Mouse (Mus musculus) ES-CJ7 (cell line): ENCODE measurements around the gene Afap1.

Experiments
- DNase-seq: peaks from one replicate; pipeline ENCODE4 v3.0.0; 2011; ENCODE audit warnings: low read depth, low spot score

Afap1 gene

DNA sequence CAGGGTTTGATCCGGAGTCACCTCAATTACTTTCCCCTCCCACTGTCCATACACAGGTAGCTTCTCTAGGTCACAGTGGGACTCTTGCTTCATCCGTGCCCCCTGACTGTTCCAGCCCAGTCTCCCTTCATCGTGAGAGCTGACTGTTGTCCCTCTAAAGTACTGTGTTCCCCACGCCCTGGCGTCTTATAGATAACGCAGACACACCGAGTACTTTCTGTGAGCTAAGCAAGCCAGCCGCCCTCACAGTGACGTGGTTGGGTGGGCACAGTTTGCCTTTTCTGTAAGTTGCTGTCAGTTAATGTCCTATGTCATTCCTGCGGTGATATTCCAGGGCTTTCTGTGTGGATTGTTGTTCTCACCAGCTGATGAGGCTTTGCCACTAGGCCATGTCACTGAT, 39.9 kb downstream of the Afap1 start:
- no peak for DNase-seq

DNA sequence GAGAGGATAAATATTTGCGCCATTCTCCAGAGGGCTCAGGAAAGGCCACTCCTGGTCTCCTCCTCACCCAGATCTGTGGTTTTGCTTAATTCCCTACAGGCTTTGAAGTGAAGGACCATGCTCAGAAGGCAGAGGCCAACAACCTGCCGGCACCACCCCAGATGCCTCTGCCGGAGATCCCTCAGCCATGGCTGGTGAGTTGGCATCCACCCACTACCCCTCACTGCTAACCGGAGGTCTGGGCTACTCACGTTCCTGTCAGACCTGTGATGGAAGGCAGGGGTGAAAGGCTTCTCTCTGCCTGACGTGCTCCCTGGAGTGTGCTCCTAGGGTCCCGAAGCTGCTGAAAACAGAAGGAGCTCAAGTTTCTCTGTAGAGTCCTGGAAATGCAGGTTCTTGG, 42.8 kb downstream of the Afap1 start:
- no peak for DNase-seq

DNA sequence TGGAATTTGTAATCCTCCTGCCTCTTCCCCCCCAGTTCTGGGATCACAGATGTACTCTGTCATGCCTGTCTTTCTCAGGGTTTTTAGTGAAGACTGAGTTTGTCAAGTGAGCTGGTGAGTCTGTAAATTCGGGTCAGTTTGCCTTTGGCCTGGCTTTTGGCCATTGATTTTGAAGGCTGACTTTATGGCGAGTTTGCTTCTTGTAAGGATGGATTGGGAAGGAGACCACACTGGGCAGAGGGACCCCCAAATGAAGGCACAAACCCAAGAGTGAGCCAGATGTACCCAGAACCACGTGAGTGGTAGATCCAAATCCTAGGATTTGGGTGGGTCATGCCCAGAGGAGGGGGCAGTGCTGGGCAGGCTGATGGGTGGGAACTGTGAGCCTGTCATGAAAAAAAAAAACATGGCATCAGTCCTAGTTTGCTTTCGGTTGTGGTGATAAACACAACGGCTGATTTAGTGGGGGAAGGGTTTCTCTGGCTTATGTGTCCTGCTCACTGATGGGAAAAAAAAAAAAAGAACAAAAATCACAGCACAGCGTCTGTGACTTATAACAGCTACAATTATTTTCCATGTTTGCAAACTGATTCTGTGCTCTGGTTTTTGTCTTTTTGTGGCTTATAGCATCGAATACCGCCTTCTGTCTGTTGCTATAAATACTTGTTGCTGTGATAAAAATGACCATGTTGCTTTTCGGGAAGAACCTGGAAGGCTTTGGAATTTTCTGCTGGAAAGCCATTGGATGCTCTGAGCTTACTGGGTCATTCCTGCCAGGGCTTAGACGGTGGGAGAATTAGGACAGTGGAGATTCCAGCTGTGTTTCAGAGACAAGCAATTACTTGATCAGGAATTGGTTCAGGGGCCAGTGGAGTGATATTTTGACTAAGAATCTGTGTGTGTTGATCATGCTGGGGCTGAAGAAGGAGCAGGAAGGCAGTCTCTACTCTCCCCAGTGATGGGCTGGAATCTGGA, 45.4 kb downstream of the Afap1 start:
- no peak for DNase-seq

DNA sequence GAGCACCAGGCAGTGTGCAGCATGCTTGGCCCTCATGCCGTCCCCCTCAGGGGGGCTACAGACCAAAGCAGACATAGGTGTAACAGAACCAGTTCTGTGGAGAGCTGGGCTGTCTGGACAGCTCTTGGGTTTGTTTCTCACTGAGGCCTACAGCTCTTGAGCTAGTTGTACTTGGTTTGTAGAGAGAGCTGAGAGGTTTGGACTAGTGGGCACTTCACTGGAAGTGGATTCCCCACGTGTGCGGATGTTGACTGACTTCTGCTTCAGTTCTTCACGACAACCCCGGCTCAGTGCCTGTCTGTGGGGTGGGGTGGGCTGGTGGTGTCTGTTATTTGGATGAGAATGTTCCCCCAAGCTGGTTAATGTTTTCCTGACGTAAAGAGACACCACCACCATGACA, 46.8 kb downstream of the Afap1 start:
- DNase-seq: no peak

DNA sequence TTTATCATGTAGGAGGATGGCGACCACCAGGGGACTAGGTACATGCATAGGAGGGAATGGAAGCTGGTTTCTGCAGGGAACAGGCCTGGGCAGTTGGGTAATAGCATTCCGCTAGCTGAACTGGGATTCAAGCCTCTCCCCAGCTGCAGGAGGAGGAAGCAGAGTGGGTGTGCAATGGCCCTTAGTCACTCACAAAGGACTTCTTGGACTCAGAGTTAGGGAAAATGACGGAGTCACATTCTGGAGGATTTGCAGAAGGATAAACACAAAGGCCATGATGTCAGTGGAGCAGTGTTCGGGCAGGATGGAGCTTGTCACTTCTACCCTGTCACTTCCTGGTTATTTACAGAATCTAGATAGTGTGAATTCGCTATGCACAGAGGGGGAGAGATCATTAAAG, 50.4 kb downstream of the Afap1 start:
- DNase-seq: no peak

DNA sequence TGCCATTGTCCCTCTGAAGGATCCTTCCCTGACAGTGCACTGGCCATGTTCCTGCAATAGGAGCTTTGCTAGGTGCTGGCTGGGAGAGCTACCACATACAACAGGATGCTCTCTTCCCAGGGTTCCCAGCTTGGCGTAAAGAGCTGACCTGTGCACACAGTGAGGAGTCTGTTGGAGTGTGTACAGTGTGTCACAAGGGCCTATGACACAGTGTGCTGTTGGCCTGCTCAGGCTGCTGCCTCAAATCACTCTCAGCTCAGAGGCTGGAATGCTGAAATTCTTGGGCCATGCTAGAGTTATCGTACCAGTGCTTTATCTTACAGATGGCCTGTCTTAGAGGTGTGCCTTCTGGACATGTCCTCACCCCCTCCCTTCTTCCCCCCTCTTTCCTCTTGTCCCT, 53.7 kb downstream of the Afap1 start:
- no peak for DNase-seq

- DNase-seq: no peak
These were observed 54.3 kb downstream of the Afap1 start for GRCm38 (mm10) chr5:35947427-35947826.

GRCm38 (mm10) chr5:35948225-35948975, 55.3 kb downstream of the Afap1 start:
- peak; percentile 71 for DNase-seq

- DNase-seq: no peak
These were observed 55.9 kb downstream of the Afap1 start for GRCm38 (mm10) chr5:35949061-35949460.

DNA sequence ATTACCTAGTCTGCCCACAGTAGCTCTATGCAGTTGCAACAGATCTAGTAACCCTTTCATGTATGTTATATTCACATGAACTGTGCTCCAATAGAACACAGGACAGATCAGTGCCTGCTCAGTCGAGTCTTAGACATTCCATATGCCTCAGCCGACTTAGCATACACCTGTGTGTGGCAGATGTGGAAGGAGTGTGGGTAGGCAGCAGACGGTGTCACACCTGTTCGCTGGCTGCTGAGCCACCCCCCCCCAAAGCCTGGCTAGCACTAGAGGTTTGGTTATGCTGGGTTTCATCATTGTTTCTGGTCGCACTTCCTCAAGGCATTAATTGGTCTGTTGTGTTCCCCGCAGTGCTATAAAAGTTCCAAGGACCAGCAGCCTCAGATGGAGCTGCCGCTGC, 57.4 kb downstream of the Afap1 start:
- DNase-seq: no peak

DNA sequence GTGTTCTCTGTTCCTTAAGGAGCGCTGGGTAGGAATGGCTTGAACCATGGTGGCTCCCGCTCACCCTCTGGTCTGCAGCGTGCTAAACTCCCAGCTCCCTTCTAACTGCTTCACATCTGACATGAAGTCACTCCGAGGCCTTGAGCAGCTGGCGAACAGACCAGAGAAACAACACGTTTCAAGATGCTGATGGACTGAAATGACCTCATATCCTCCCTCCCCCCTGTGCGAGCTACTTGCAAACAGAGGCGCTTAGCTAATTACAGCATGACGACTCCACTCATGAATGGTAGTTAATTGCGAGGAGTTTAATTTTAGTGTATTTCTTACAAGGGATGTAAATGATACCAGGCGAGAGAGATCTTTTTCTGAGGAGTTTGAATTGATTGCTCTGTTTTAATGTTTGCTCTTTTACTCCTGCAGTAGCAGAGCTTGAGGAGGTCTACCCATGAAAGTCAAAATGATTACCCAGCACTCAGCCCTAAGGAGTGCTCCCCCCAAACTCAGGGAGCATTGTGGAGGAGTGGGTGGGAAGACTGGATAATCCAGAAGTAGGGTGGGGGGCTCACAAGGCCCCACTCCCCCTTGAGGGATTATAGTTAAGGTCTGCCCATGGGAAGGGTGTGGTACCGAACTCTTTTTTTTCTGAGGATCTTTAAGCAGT, 61.1 kb downstream of the Afap1 start:
- DNase-seq: no peak

GRCm38 (mm10) chr5:35956268-35956667, 63.1 kb downstream of the Afap1 start:
- no peak for DNase-seq

DNA sequence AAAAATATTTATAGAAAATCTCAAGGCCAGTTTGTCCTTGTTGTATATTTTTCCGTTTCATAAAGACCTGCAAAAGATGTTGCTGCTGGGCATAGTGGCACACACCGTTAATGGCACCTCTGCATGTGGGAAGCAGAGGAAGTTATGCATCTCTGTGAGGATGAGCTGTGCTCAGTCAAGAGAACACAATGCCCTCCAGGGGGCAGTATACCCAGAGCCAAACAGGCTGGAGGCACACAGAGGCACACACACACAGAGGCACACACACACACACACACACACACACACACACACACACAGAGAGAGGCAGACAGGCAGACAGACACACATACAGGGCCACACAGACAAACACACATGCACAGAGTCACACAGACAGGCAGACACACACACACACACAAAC, 65.6 kb downstream of the Afap1 start:
- DNase-seq: peak; percentile 25

DNA sequence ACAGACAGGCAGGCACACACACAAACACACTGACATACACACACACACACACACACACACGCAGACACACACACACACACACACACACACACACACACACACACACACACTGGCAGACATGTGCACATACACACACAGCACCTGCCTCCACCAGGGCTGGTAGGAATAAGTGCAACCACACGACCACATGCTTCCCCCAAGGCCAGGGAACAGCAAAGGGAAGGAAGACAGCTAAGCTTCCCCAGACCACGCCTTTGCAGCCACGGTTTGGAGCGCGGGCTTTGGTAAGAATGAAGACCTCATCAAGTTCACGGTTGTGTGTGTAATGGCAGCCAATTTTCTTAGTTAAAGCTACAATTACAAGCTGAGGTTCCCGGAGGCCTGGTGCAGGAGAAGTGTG, 67.0 kb downstream of the Afap1 start:
- no peak for DNase-seq

DNA sequence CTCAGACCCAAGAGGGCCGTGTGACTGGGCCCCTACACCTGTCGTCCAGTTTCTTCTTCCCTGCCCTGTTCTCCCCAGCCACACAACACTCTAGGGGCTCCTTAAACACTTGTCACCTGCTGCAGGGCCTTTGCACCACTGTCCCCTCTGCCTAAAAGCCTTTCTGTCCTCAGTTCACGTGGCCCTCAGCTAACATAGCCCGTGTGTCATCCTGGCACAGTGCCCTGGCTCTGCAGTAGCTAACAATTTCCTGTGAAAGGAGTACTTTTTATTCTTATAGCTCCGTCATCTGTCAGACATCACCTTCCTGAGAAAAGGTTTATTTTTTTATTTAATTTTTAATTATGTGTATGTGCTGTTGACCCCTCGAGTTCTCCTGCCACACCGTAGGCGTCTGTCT, 68.2 kb downstream of the Afap1 start:
- no peak for DNase-seq

DNA sequence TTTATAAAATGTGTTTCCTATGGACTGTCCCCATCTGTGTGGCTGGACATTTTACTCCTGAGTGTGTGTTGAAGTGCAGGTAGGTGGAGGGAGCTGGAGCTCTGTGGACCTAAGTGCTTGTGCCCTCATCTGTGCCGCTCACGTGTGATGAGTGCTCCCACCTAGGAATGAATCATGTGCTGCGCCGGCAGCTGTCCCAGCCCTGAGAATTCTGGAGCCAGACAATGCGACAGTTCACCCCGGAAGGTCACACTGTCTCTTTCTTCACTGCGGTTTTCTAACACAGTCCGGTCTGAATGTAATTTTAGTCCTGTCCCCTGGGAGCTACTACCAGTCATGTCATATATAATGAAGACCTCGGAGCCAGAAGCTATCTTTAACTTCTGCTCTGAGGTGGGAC, 70.5 kb downstream of the Afap1 start:
- DNase-seq: no peak

DNA sequence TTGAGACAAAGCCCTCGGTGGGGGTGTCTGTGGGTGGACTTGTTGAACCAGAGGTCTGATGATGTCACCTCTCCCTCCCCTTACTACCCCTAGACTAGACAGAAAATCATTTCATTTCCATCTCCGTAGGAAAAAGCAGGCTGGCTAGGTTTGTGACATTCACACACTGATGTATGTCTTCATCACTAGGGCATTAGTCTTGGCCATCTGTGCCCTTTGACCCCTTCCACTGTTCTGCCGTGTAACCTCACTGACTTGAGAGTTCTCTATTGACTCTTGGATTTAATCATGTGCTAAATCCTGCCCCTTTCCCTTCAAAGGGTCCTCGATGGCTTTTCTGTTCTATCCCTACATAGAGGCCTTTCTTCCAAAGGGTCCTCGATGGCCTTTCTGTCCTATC, 71.9 kb downstream of the Afap1 start:
- no peak for DNase-seq

DNA sequence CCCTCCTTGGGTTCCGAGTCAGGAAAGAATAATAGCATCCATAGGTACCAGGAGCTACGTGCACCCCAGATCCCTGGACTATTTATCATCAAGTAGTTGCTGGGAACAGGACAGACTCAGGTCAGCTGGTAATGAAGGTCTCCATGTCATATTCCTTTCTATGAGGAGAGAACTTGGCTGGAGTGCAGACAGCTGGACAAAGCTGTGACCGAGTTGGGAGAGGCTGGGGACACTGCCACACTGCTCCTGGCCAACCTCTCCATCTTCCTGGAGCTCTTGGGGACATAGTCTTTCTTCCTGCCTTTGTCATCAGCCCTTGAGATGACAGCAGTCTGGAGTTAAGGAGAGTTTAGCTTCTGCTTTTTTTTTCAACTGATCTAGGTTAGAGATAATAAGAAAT, 76.7 kb downstream of the Afap1 start:
- no peak for DNase-seq

- DNase-seq: no peak
These were observed 77.4 kb downstream of the Afap1 start for GRCm38 (mm10) chr5:35970380-35971105.

DNA sequence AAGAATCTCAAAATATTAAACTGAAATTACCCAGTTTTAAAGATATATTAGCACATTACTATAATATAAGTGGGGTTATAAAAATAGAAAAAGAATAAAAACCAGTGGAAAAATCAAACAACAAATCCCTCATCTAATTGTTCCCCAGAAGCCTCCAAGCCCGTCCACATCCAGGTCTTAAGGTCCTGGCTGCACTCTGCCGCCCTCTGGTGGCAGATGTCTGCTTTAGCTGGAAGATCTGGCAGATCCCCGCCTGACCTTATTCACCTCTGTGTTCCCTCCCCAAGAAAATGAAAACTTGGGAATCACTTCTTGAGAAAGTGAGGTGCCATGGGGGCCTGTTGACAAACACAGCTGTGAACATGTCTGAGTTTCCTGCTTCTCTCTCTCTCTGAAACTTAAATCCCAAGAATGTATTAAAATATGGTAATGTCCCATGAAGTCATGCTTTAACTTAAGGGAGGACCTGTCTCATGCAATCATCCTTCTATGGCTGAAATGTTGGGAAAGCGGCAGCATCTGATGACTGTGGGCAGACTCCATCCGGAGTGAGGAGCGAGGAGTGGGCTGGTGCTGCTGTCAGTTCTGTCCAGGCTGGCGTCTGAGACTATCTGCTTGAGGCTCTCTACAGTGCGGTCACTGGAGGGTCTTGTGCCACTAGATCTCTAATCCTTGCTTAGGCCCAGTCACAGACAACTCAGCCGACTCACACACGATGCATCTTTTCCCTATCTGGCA, 78.9 kb downstream of the Afap1 start:
- DNase-seq: peak; percentile 74

- no peak for DNase-seq
These were observed 79.6 kb downstream of the Afap1 start for GRCm38 (mm10) chr5:35972739-35973138.
